Mouse (Mus musculus): ENCODE data around the gene Col27a1. TPM values are rescaled to one million over a fixed set of nuclear protein-coding genes. Genes with fewer than 3 reads are reported as not detected.
A peak's percentile ranks its signal among the peaks of the same experiment; 100 is the strongest.

The Col27a1 gene
- polyA plus RNA-seq (2012; rRNA removed): 3.8 and 4.2 TPM in 2 replicates
- polyA plus RNA-seq (2014; fragmentation: Nextera tagmentation; extraction: Ambion mirVana): 0.75 and 1.2 TPM in 2 replicates

DNA sequence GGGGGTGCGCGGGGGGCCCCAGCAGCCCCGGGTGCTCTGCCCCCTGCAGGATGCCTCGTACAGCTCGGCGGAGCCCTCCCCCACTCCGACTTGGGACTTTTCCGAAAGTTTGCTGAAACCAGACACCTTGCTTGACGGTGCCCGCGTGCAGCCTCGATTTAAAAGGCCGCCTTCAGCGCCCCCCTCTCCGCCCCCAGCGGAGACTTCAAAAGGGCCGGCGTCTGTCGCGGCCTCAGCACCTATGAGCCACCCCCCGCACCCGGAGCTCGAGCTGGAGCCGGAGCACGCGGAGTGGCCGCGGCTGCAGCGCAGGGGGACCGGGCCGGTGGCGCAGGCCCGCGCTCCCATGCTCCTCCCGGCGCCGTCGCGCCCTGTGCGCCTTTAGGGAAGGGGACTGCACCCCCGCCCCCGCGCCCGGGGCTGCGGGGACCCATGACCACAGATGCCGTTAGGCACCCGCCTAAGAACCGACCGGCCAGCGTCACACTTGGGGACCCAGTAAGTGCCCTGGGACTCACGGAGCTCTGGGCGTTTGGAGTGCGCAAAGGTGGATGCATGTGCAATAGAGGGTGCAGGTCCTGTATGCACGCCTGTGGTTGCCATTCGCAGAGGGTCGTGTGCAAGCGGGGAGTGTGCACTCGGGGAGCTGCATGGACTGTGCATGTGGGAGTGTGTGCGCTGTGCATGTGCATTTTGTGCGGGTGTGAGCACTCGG lies at the start of gene Col27a1:
Gene Col27a1, plus strand, starts transcription at position 98 of the 715 bp plus-strand sequence.
- 1% methylated on average over 48 of the region's 61 CpGs for WGBS (ENCODE audit: insufficient replicate concordance)
- 0 out of 4 replicates have a peak, but pooled peaks cover 0 to 2% of the 10 kb centered on the region in 2 experiments for H3K4me1 ChIP-seq (replicated peaks; ENCODE audit: control insufficient read depth in 2 of 2, insufficient read depth in 2 of 2, low read length in 1 of 2)
- DNase-seq (ENCODE audit: low read depth in 3 of 3, low spot score in 3 of 3): no peak
- H3K9ac ChIP-seq (replicated peaks): no peak within 1 kb of the TSS
- H3K27me3 ChIP-seq (ENCODE audit: control insufficient read depth, insufficient read depth, low read length): peaks cover 32% of the 10 kb centered on the region
- peak within 1 kb of the TSS; percentile 58 for H3K4me2 ChIP-seq (ENCODE audit: low read depth)
- no peaks in the 10 kb centered on the region for H3K36me3 ChIP-seq (replicated peaks; ENCODE audit: control insufficient read depth, insufficient read depth, low read depth)
- no peaks in the 10 kb centered on the region for H3K9me3 ChIP-seq (ENCODE audit: control insufficient read depth, low read length)
- 0 out of 2 replicates have a peak, but pooled peaks have one; percentile 17 for ATAC-seq (ENCODE audit: insufficient read depth)
- peak within 1 kb of the TSS; percentile 13 to 34 for H3K4me3 ChIP-seq (ENCODE audit: insufficient read depth in 1 of 2, low read depth in 2 of 2, low read length in 2 of 2)
- no peak within 1 kb of the TSS for H3K27ac ChIP-seq
- TF ChIP-seq CTCF (IDR thresholded peaks at IDR 0.05; ENCODE audit: low read depth): 0 out of 2 replicates have a peak, but pooled peaks have one; percentile 6
- no peak for TF ChIP-seq EP300 (IDR thresholded peaks at IDR 0.05; ENCODE audit: low read depth)

DNA sequence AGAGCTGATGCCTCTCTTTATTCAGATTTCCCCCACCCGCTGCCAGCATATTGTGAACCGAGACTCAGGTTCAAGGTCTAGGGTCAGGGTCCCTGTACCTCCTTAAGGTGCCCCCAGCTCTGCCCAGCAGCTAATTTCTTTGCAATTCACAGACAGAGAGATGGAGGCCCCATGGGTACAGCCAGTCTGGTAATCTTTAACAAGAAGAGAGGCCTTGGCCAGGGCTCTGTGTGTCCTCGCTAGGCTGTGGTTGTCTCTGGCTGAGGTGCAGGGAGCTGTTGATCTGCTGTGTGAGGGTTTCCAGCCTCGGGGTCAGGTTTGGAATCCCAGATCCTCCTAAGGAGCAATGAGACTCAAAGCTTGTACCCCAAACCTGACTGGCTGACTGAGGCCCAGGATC lies 48.2 kb upstream of the Col27a1 start:
- Histone ChIP-seq H3K36me3 (replicated peaks; ENCODE audit: control insufficient read depth, insufficient read depth, low read depth) (no peaks in the 10 kb centered on the region), H3K4me1 (replicated peaks; ENCODE audit: control insufficient read depth in 2 of 2, insufficient read depth in 2 of 2, low read length in 1 of 2) (no peaks in the 10 kb centered on the region), H3K4me2 (ENCODE audit: low read depth) (no peak overlapping the region), H3K27me3 (ENCODE audit: control insufficient read depth, insufficient read depth, low read length) (no peaks in the 10 kb centered on the region), H3K27ac (no peak overlapping the region), H3K9me3 (ENCODE audit: control insufficient read depth, low read length) (no peaks in the 10 kb centered on the region), H3K9ac (replicated peaks) (no peak overlapping the region), H3K4me3 (ENCODE audit: insufficient read depth in 1 of 2, low read depth in 2 of 2, low read length in 2 of 2) (no peak overlapping the region)
- ATAC-seq (ENCODE audit: insufficient read depth): no peak
- DNase-seq (ENCODE audit: low read depth in 3 of 3, low spot score in 3 of 3): no peak
- TF ChIP-seq CTCF (IDR thresholded peaks at IDR 0.05; ENCODE audit: low read depth) (no peak), EP300 (IDR thresholded peaks at IDR 0.05; ENCODE audit: low read depth) (no peak)
- 61% methylated on average over 4 of the region's 4 CpGs for WGBS (ENCODE audit: insufficient replicate concordance)

DNA sequence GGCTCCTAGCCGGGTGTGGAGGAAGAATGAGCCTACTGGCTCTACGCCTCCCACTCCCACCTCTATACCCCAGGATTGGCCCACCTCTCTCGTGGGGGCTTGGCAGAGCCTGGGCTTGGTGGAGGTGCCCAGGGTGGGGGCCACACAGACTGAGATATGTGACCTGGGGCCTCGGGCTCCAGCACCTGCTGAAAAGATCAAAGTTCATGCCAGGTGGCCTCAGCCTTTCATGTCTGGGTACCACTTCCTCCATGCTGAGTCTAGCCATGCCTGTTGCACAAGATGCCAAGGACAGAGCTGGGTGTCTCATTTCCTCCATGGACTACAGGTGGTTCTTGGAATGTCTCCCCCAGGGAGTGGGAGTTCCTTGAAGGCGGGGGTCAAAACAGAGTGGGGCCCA lies 47.5 kb upstream of the Col27a1 start:
- TF ChIP-seq EP300 (IDR thresholded peaks at IDR 0.05; ENCODE audit: low read depth): no peak
- TF ChIP-seq CTCF (IDR thresholded peaks at IDR 0.05; ENCODE audit: low read depth): no peak
- H3K4me1 ChIP-seq (replicated peaks; ENCODE audit: control insufficient read depth in 2 of 2, insufficient read depth in 2 of 2, low read length in 1 of 2): no peaks in the 10 kb centered on the region
- H3K9me3 ChIP-seq (ENCODE audit: control insufficient read depth, low read length): no peaks in the 10 kb centered on the region
- H3K27ac ChIP-seq: no peak overlapping the region
- no peak overlapping the region for H3K9ac ChIP-seq (replicated peaks)
- H3K27me3 ChIP-seq (ENCODE audit: control insufficient read depth, insufficient read depth, low read length): no peaks in the 10 kb centered on the region
- H3K36me3 ChIP-seq (replicated peaks; ENCODE audit: control insufficient read depth, insufficient read depth, low read depth): no peaks in the 10 kb centered on the region
- 59% methylated on average over 5 of the region's 5 CpGs for WGBS (ENCODE audit: insufficient replicate concordance)
- ATAC-seq (ENCODE audit: insufficient read depth): no peak
- H3K4me3 ChIP-seq (ENCODE audit: insufficient read depth in 1 of 2, low read depth in 2 of 2, low read length in 2 of 2): no peak overlapping the region
- no peak overlapping the region for H3K4me2 ChIP-seq (ENCODE audit: low read depth)
- no peak for DNase-seq (ENCODE audit: low read depth in 3 of 3, low spot score in 3 of 3)

DNA sequence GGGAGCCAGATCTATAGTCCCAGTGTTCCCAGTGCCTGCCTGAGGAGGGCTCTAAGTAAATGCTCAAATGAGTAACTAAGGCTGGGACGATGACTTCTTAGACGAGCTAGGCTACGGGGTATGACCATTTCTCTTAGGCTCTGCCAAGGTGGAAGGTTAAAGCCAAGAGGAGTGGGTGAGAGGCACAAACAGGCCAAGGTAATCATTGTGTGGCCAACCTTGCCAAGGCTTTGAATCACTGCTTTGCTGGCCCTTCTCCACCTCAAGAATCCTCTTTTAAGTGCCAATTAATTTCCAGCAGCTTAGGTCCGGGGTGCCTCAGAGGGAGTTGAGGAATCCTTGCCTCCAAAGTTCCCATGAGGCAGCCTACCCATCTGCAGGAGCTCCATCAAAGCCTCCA lies 43.7 kb upstream of the Col27a1 start:
- no peak for ATAC-seq (ENCODE audit: insufficient read depth)
- Histone ChIP-seq H3K9ac (replicated peaks) (no peak overlapping the region), H3K27me3 (ENCODE audit: control insufficient read depth, insufficient read depth, low read length) (no peaks in the 10 kb centered on the region), H3K4me1 (replicated peaks; ENCODE audit: control insufficient read depth in 2 of 2, insufficient read depth in 2 of 2, low read length in 1 of 2) (peaks cover 0 to 2% of the 10 kb centered on the region in 2 experiments; a peak in 1 of 4 replicates), H3K9me3 (ENCODE audit: control insufficient read depth, low read length) (no peaks in the 10 kb centered on the region), H3K27ac (no peak overlapping the region), H3K36me3 (replicated peaks; ENCODE audit: control insufficient read depth, insufficient read depth, low read depth) (no peaks in the 10 kb centered on the region), H3K4me3 (ENCODE audit: insufficient read depth in 1 of 2, low read depth in 2 of 2, low read length in 2 of 2) (no peak overlapping the region), H3K4me2 (ENCODE audit: low read depth) (no peak overlapping the region)
- 61% methylated on average over 4 of the region's 4 CpGs for WGBS (ENCODE audit: insufficient replicate concordance)
- no peak for DNase-seq (ENCODE audit: low read depth in 3 of 3, low spot score in 3 of 3)
- no peak for TF ChIP-seq EP300 (IDR thresholded peaks at IDR 0.05; ENCODE audit: low read depth)
- no peak for TF ChIP-seq CTCF (IDR thresholded peaks at IDR 0.05; ENCODE audit: low read depth)

DNA sequence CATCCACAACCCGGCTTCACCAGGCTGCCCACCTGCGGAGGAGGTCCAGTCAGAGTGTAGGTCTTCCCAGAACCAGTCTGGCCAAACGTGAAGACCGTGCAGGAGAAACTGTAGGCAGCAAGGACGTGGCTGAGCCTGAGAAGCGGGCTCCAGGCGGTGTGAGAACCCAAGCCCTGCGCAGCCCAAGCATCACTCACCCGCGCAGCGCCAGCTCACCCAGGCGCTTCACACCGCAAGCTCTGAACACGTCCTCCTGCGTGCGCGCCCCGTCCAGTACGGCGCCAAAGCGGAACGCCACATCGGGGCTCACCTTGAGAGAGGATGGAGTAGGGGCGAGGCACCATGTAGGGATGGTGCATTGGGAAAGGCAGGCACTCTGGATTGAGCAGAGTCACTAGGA lies 42.7 kb upstream of the Col27a1 start:
- WGBS (ENCODE audit: insufficient replicate concordance): 45% methylated on average over 24 of the region's 24 CpGs
- Histone ChIP-seq H3K9me3 (ENCODE audit: control insufficient read depth, low read length) (no peaks in the 10 kb centered on the region), H3K27ac (no peak overlapping the region), H3K27me3 (ENCODE audit: control insufficient read depth, insufficient read depth, low read length) (no peaks in the 10 kb centered on the region), H3K4me3 (ENCODE audit: insufficient read depth in 1 of 2, low read depth in 2 of 2, low read length in 2 of 2) (peak overlapping the region; percentile 25 to 40; a peak in 2 of 4 replicates), H3K4me2 (ENCODE audit: low read depth) (peak overlapping the region; percentile 31), H3K4me1 (replicated peaks; ENCODE audit: control insufficient read depth in 2 of 2, insufficient read depth in 2 of 2, low read length in 1 of 2) (peaks cover 0 to 2% of the 10 kb centered on the region in 2 experiments; a peak in 1 of 4 replicates), H3K36me3 (replicated peaks; ENCODE audit: control insufficient read depth, insufficient read depth, low read depth) (no peaks in the 10 kb centered on the region), H3K9ac (replicated peaks) (no peak overlapping the region)
- DNase-seq (ENCODE audit: low read depth in 3 of 3, low spot score in 3 of 3) (no peak), ATAC-seq (ENCODE audit: insufficient read depth) (no peak)
- TF ChIP-seq CTCF (IDR thresholded peaks at IDR 0.05; ENCODE audit: low read depth) (no peak), EP300 (IDR thresholded peaks at IDR 0.05; ENCODE audit: low read depth) (no peak)

Measured in liver, embryonic 14.5 days (tissue).